Mouse (Mus musculus) cerebellum, adult (tissue): Measurements from ENCODE around the gene Fam118a.

ENCODE experiments used
- ATAC-seq: cut with Nextera tagmentation; 2 replicates; pipeline ENCODE4 v1.9.2; 2017; ENCODE audit warnings: mild to moderate bottlenecking, moderate library complexity, mixed read lengths; ENCODE audit not compliant: insufficient number of reproducible peaks, low FRiP score, low TSS enrichment

Fam118a gene

DNA sequence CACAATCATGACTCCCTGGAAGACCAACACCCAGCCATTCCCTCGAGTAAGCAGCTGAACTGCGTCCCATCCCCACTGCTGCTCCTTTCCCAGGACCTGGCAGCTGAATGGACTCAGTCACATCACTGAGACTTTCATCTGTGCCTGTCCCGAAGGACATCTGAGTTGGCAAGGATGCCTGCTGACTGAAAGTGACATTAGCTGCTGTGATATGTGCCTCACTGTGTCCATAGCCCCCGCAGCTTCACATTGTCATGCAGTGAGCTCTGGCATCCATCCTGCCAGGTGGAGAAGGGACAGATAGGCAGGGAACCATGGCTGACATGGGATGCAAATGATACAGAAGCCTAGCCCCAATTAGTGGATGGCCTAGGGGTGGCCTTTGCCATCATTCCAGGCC lies 26.4 kb downstream of the Fam118a start:
- ATAC-seq, result no peak

DNA sequence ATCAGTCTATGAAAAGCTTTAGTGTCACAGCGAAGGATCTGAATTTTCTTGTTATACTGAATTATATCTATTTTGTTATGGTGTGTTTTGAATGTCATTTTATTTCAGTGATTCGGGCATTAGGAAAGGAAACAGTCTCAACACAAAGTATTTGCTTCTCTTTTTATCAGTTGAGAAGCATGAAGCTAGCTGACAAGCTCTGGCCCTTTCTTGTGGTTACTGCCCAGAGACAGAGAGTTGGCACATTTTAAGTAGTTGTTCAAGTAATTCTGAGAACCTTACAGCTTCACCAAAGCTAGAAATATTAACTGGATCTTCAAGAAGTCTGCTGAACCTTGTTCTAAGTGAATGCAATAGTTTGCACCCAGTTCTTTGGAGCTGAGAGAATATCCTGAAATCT lies 34.7 kb downstream of the Fam118a start:
- no peak for ATAC-seq

DNA sequence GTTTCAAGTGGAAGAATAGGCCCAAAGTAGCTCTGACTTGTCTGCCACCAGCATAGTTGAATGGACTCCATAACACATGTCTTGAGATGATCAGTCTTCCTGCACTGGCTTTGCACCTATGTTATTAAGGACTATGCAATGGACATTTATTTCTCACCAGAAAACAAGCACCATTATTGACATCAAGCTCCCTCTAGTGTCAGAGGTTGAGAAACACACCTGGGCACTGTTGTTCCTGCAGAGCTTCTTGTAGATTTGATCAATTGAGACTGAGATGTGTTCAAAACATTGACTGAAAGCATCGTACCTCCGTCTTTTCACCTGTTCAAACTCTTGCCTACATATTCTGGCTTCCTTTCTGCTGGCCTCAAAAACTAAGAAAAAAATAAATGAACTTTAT lies 41.8 kb downstream of the Fam118a start:
- ATAC-seq, result no peak

DNA sequence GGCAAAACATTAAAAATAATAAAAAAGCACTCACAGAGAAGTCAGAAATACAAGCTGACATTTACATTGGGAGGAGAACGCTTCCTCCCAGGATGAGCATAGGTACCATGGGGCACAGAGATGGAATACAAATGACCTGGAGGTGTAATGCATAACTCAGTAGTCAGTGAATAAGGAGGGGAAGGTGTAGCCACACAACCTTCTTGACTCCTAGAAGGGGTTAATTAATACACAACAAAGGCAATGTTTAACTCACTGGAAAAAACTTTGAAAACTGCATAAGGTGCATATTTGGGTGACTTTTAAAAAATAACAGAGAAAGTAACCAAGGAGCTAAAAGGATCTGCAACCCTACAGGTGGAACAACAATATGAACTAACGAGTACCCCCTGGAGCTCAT lies 43.9 kb downstream of the Fam118a start:
- ATAC-seq, result no peak

DNA sequence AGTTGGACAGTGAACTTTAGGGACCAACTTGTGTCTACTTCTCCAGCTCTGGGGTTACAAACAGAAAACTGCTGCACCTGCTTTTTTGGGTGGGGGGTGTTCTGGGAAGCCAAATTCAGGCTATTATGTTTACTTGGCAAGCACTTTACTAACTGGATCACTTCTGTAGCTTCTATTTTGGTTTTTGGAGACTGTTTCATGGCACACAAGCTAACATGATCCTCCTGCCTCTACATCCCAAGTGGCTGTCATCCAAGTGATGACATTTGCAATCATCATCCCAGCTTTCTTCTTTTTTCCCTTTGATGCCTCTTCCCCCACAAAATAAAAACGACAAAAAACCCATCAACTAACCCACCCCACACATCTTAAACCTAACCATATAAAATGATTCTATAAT lies 56.9 kb downstream of the Fam118a start:
- no peak for ATAC-seq
